Comparison of ENCODE assay signal across 8 mouse cellular contexts in genomic region chr5:112411514-112412335, GRCm38 (mm10). TPM values are rescaled to one million over a fixed set of nuclear protein-coding genes. Genes with fewer than 3 reads are reported as not detected.
DNase-seq lines count a peak whose midpoint lies in the region; ATAC-seq and TF ChIP-seq lines count a peak whose summit lies in the region.
"Had no signal": no experiment of that assay in that cellular context is flagged by ENCODE, and none has a peak within 500 bp of the region (broad histone marks: within the 10 kb centered on the region; RNA-seq: fewer than 3 reads in every experiment).

No protein-coding gene starts in this region.

- peak; percentile 11 for ATAC-seq in Patski
- ATAC-seq in hindbrain, embryonic 13.5 days (ENCODE audit: low FRiP score) = peak; percentile 62
- ATAC-seq in midbrain, postnatal 0 days (ENCODE audit: low FRiP score) = peak; percentile 59
- no peak for ATAC-seq in liver, embryonic 12.5 days

- H3K4me1 ChIP-seq in hindbrain, embryonic 13.5 days (replicated peaks) = peaks cover 48% of the 10 kb centered on the region
- H3K4me1 ChIP-seq in midbrain, postnatal 0 days (ENCODE audit: insufficient read depth, low read length) = peaks cover 32% of the 10 kb centered on the region
- H3K4me1 ChIP-seq in liver, embryonic 12.5 days = 0 out of 2 replicates have a peak, but pooled peaks cover 3% of the 10 kb centered on the region

- H3K27ac ChIP-seq in hindbrain, embryonic 13.5 days = peak overlapping the region; percentile 80
- peak overlapping the region; percentile 83 for H3K27ac ChIP-seq in midbrain, postnatal 0 days (ENCODE audit: low read depth, low read length)
- H3K27ac ChIP-seq in liver, embryonic 12.5 days = no peak overlapping the region

- no peak overlapping the region for H3K9ac ChIP-seq in hindbrain, embryonic 13.5 days
- H3K9ac ChIP-seq in midbrain, postnatal 0 days (replicated peaks; ENCODE audit: low read length, poor library complexity, severe bottlenecking) = 0 out of 2 replicates have a peak overlapping the region, but pooled peaks have one; percentile 14
- no peak overlapping the region for H3K9ac ChIP-seq in liver, embryonic 12.5 days

- TF ChIP-seq CTCF in Patski (IDR thresholded peaks at IDR 0.05) = no peak
- TF ChIP-seq CTCF in midbrain, postnatal 0 days (IDR thresholded peaks at IDR 0.05) = no peak

- peak overlapping the region; percentile 43 for H3K4me2 ChIP-seq in hindbrain, embryonic 13.5 days
- peak overlapping the region; percentile 35 for H3K4me2 ChIP-seq in midbrain, postnatal 0 days (ENCODE audit: low read depth, low read length, poor library complexity, severe bottlenecking)
- H3K4me2 ChIP-seq in liver, embryonic 12.5 days = no peak overlapping the region

- in situ Hi-C loops in Patski (cut with MboI; ENCODE audit: low pct_unique_long_range_greater_than_20kb) = no loop called here

- DNase-seq in Patski (ENCODE audit: low read depth, low spot score) = no peak
- DNase-seq in embryo, embryonic 10 days (ENCODE audit: low spot score) = peak; percentile 62
- peak; percentile 67 for DNase-seq in midbrain, postnatal 0 days (ENCODE audit: low spot score)
- no peak for DNase-seq in urinary bladder, postnatal 14 days (ENCODE audit: low spot score)
- no peak for DNase-seq in kidney, adult 11 months

- H3K27me3 ChIP-seq in Patski = peaks cover 32% of the 10 kb centered on the region
- no peaks in the 10 kb centered on the region for H3K27me3 ChIP-seq in hindbrain, embryonic 13.5 days
- no peaks in the 10 kb centered on the region for H3K27me3 ChIP-seq in midbrain, postnatal 0 days (ENCODE audit: insufficient read depth, low read length)
- H3K27me3 ChIP-seq in liver, embryonic 12.5 days (replicated peaks) = peaks cover 52% of the 10 kb centered on the region

- CTCF ChIA-PET in Patski (lab: Charles Lee) = no interaction called here

- no peak overlapping the region for H3K4me3 ChIP-seq in hindbrain, embryonic 13.5 days
- no peak overlapping the region for H3K4me3 ChIP-seq in midbrain, postnatal 0 days (ENCODE audit: low read depth, low read length)
- no peak overlapping the region for H3K4me3 ChIP-seq in liver, embryonic 12.5 days

- H3K36me3 ChIP-seq in hindbrain, embryonic 13.5 days = no peaks in the 10 kb centered on the region
- no peaks in the 10 kb centered on the region for H3K36me3 ChIP-seq in midbrain, postnatal 0 days (ENCODE audit: insufficient read depth, low read length)
- H3K36me3 ChIP-seq in liver, embryonic 12.5 days = no peaks in the 10 kb centered on the region

- POLR2A ChIA-PET in Patski (lab: Charles Lee) = interaction anchor here (0.6 kb wide), 1 partner anchor 671 kb away, joined by 3 read pairs; no protein-coding TSS in a partner anchor

- no peaks in the 10 kb centered on the region; the same call in 1 of the 2 replicates for H3K9me3 ChIP-seq in hindbrain, embryonic 13.5 days
- no peaks in the 10 kb centered on the region for H3K9me3 ChIP-seq in midbrain, postnatal 0 days (ENCODE audit: low read length)
- no peaks in the 10 kb centered on the region; the same call in 1 of the 2 replicates for H3K9me3 ChIP-seq in liver, embryonic 12.5 days (replicated peaks)

- WGBS in hindbrain, embryonic 13.5 days = 10% methylated on average over 19 of the region's 19 CpGs
- 9% methylated on average over 19 of the region's 19 CpGs for WGBS in midbrain, postnatal 0 days
- 21% methylated on average over 19 of the region's 19 CpGs for WGBS in liver, embryonic 12.5 days (ENCODE audit: insufficient replicate concordance)

RNA-seq across cellular contexts. Expression of gene Asphd2, which starts 17.1 kb away (rescaled TPM):
- polyA plus RNA-seq in Patski (2021) = 1.8 TPM
- 35.5 and 37.7 TPM in 2 replicates for polyA plus RNA-seq in hindbrain, embryonic 13.5 days (2015; fragmentation: Nextera tagmentation; extraction: Ambion mirVana)
- total RNA-seq in midbrain, postnatal 0 days (2014; rRNA removed) = 167 and 192 TPM in 2 replicates
- 153 and 162 TPM in 2 replicates for polyA plus RNA-seq in midbrain, postnatal 0 days (2015; fragmentation: Nextera tagmentation; extraction: Ambion mirVana)
- 0.93 and 1.1 TPM in 2 replicates for polyA plus RNA-seq in liver, embryonic 12.5 days (2016; fragmentation: Nextera tagmentation; extraction: Ambion mirVana)

RNA-seq across cellular contexts. Expression of gene Gm6588, which starts 37.5 kb away (rescaled TPM):
- not detected for polyA plus RNA-seq in Patski (2021)
- 0.78 and 1.2 TPM in 2 replicates for polyA plus RNA-seq in hindbrain, embryonic 13.5 days (2015; fragmentation: Nextera tagmentation; extraction: Ambion mirVana)
- not detected in 2 replicates for total RNA-seq in midbrain, postnatal 0 days (2014; rRNA removed)
- 0.29 and 0.39 TPM in 2 replicates for polyA plus RNA-seq in midbrain, postnatal 0 days (2015; fragmentation: Nextera tagmentation; extraction: Ambion mirVana)
- polyA plus RNA-seq in liver, embryonic 12.5 days (2016; fragmentation: Nextera tagmentation; extraction: Ambion mirVana) = not detected in 2 replicates
- polyA plus RNA-seq: heart, postnatal 0 days had no signal

RNA-seq across cellular contexts. Expression of gene Gm6583, which starts 55.9 kb away (rescaled TPM):
- polyA plus RNA-seq in Patski (2021) = 0.05 TPM
- 0.17 and 0.34 TPM in 2 replicates for polyA plus RNA-seq in hindbrain, embryonic 13.5 days (2015; fragmentation: Nextera tagmentation; extraction: Ambion mirVana)
- not detected in 2 replicates for total RNA-seq in midbrain, postnatal 0 days (2014; rRNA removed)
- 0.12 TPM in 1 of 2 replicates, not detected in the other for polyA plus RNA-seq in midbrain, postnatal 0 days (2015; fragmentation: Nextera tagmentation; extraction: Ambion mirVana)
- 0.35 and 0.41 TPM in 2 replicates for polyA plus RNA-seq in liver, embryonic 12.5 days (2016; fragmentation: Nextera tagmentation; extraction: Ambion mirVana)
- polyA plus RNA-seq: heart, postnatal 0 days had no signal

Comparison
In these comparisons a context has a peak if more than half of its experiments do, and no peak if none do; other contexts are left out.
1. DNase-seq: peak in embryo, embryonic 10 days (single experiment) and midbrain, postnatal 0 days (single experiment); none in Patski (single experiment), urinary bladder, postnatal 14 days (single experiment) and kidney, adult 11 months (single experiment).
2. RNA of gene Asphd2, which starts 17.1 kb away (polyA plus RNA-seq): 153 to 162 TPM in midbrain, postnatal 0 days and 35.5 to 37.7 TPM in hindbrain, embryonic 13.5 days; 1.8 TPM in Patski (single experiment) and 0.93 to 1.1 TPM in liver, embryonic 12.5 days; every median in the first group is over 10 times any median in the second.